Mouse (Mus musculus) fibroblast of lung, adult 2 months (primary cell): ENCODE measurements around the gene Olfr168.
"Not testable (repeated sequence)": the region's sequence is repeated elsewhere in the genome, so short reads cannot be mapped to it uniquely, and the experiment has no call there.

Experiments used
- DNase-seq: peaks from one replicate; pipeline ENCODE4 v3.0.0-alpha.2; 2011; ENCODE audit warnings: low read depth

Olfr168 gene

DNA sequence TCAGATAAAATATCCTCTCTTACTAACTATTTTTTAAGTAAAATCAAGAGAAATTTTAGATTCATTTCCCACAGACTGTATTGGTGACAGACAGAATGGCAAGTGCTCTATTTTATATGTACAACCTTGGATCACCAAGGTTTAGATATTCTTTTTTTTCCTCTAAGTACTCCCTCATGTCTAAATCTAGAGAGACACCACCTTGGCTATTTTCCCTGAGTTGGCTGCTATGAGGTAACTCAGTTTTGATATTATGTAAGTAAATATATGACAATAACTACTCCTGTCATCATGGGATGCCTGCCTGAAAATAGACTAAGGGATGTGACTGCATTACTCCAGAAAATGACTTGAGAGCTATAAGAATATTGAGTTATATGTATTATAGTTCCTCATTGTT, at the start of gene Olfr168:
TSS of gene Olfr168 (minus strand) at position 101 of the 400 bp plus-strand sequence.
- no peak for DNase-seq

DNA sequence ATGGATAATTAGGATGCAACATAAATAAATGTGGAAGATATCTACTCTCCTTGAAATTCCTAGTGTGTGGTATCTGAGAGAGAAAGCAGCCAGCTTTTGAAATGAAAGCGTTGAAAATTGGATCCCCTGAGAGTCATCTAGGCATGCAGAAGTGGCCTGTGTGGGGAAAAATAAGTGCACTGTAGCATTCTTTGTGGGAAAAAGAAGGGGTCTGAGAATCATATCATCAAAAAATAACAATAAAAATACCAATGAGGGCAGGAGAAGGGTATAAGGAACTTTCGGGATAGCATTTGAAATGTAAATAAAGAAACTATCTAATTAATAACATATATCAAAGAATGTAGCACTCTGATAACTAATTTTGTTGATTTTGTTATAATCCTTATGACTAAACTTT, 36.4 kb upstream of the Olfr168 start, which contains the start of gene Olfr169:
TSS of gene Olfr169 (minus strand) at position 101 of the 400 bp plus-strand sequence.
- not testable (repeated sequence) for DNase-seq

DNA sequence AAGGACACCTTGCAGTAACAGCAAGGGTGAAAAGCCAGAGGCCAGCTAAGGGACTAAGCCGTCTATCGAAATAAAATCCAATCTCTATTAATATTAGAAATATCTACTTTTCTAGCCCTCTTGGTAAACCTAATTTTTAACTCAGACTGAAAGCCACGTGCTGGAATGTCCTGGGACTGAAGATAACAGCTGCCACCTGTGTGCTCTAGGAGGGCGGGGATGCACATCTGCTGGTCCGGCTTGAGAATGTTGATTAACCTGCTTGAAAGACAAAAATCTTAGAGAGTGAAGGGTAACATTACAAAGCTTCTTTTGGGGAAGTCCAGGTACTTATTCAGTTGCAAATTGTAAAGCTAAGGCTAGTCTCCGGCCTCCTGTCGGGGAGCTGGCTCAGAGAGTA, 18.1 kb upstream of the Olfr168 start:
- DNase-seq, result not testable (repeated sequence)

- DNase-seq, result not testable (repeated sequence)
Measured at GRCm38 (mm10) chr16:19552246-19552645, 16.9 kb upstream of the Olfr168 start.

DNA sequence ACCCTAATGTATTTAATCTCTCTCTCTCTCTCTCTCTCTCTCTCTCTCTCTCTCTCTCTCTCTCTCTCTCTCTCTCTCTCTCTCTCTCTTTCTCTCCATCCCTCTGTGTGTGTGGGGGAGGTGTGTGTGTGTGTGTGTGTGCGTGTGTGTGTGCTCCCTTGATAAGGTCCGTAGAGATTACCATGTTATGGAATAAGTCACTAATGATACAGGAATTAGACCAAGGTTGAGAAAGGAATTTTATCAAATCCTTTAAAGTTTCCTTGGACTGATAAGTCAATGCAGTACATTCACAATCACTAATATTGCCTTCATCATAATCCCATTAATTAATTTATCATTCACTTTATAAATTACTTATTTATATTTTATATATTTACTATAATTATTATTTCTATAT, 13.2 kb downstream of the Olfr168 start, which contains the start of gene Olfr167:
TSS of gene Olfr167 (minus strand) at position 101 of the 400 bp plus-strand sequence.
- DNase-seq, result no peak

GRCm38 (mm10) chr16:19483394-19483793, 52.0 kb downstream of the Olfr168 start, which contains the start of gene Olfr166:
Olfr166 (plus strand) TSS chr16:19483694.
- no peak for DNase-seq
